Mouse (Mus musculus): Measurements from ENCODE around the gene C1galt1c1.
A peak's percentile ranks its signal among the peaks of the same experiment; 100 is the strongest.

The C1galt1c1 gene

GRCm38 (mm10) chrX:38634801-38635637 lies at the start of gene C1galt1c1:
C1galt1c1 (minus strand) TSS chrX:38635087.
- DNase-seq (ENCODE audit: low spot score in 2 of 2) = peak; percentile 71 to 84

GRCm38 (mm10) chrX:38681972-38682371 lies 47.1 kb upstream of the C1galt1c1 start:
- no peak for DNase-seq (ENCODE audit: low spot score in 2 of 2)

- no peak for DNase-seq (ENCODE audit: low spot score in 2 of 2)
Observed at GRCm38 (mm10) chrX:38669111-38669903, 34.4 kb upstream of the C1galt1c1 start.

- DNase-seq (ENCODE audit: low spot score in 2 of 2) = no peak
Observed at GRCm38 (mm10) chrX:38656206-38656883, 21.5 kb upstream of the C1galt1c1 start.

GRCm38 (mm10) chrX:38654681-38655080 lies 19.8 kb upstream of the C1galt1c1 start:
- DNase-seq (ENCODE audit: low spot score in 2 of 2) = no peak

- DNase-seq (ENCODE audit: low spot score in 2 of 2) = no peak
Observed at GRCm38 (mm10) chrX:38653181-38653580, 18.3 kb upstream of the C1galt1c1 start.

GRCm38 (mm10) chrX:38651167-38651566 lies 16.3 kb upstream of the C1galt1c1 start:
- no peak for DNase-seq (ENCODE audit: low spot score in 2 of 2)

GRCm38 (mm10) chrX:38650404-38651039 lies 15.6 kb upstream of the C1galt1c1 start:
- no peak for DNase-seq (ENCODE audit: low spot score in 2 of 2)

GRCm38 (mm10) chrX:38642183-38642582 lies 7.3 kb upstream of the C1galt1c1 start:
- DNase-seq (ENCODE audit: low spot score in 2 of 2) = no peak

- no peak for DNase-seq (ENCODE audit: low spot score in 2 of 2)
Observed at GRCm38 (mm10) chrX:38641435-38641834, 6.5 kb upstream of the C1galt1c1 start.

GRCm38 (mm10) chrX:38635638-38635931 lies 698 bp upstream of the C1galt1c1 start:
- DNase-seq (ENCODE audit: low spot score in 2 of 2) = no peak

- DNase-seq (ENCODE audit: low spot score in 2 of 2) = no peak
Observed at GRCm38 (mm10) chrX:38600995-38601369, 33.9 kb downstream of the C1galt1c1 start.

- DNase-seq (ENCODE audit: low spot score in 2 of 2) = peak; percentile 13 to 60
Observed at GRCm38 (mm10) chrX:38600177-38600994, 34.5 kb downstream of the C1galt1c1 start, which contains the start of gene Mcts1. Mcts1 (plus strand) TSS chrX:38600578.

GRCm38 (mm10) chrX:38593180-38593889 lies 41.6 kb downstream of the C1galt1c1 start:
- no peak for DNase-seq (ENCODE audit: low spot score in 2 of 2)

GRCm38 (mm10) chrX:38591749-38592148 lies 43.1 kb downstream of the C1galt1c1 start:
- no peak for DNase-seq (ENCODE audit: low spot score in 2 of 2)

GRCm38 (mm10) chrX:38589827-38590226 lies 45.1 kb downstream of the C1galt1c1 start:
- no peak for DNase-seq (ENCODE audit: low spot score in 2 of 2)

- no peak for DNase-seq (ENCODE audit: low spot score in 2 of 2)
Observed at GRCm38 (mm10) chrX:38583261-38583660, 51.6 kb downstream of the C1galt1c1 start.

- no peak for DNase-seq (ENCODE audit: low spot score in 2 of 2)
Observed at GRCm38 (mm10) chrX:38581140-38581539, 53.7 kb downstream of the C1galt1c1 start.

Data from urinary bladder, adult 18-20 months (tissue).